Mouse (Mus musculus) frontal cortex, postnatal 25 days (tissue): ENCODE data around the gene Dpp10.

ENCODE experiments used
- DNase-seq, 2 experiments: peaks; one replicate each; pipeline ENCODE4 v3.0.0; 2022; ENCODE audit warnings: low spot score in 2 of 2

Dpp10 gene

GRCm38 (mm10) chr1:124044925-124045640 lies at the start of gene Dpp10:
Dpp10 (minus strand) TSS chr1:124045559.
- DNase-seq = peak in 1 of 2 experiments; percentile 25

GRCm38 (mm10) chr1:124048544-124048943 lies 3.2 kb upstream of the Dpp10 start:
- no peak for DNase-seq

- DNase-seq = peak; percentile 31 to 34
These were observed 472 bp upstream of the Dpp10 start for GRCm38 (mm10) chr1:124045761-124046300.

GRCm38 (mm10) chr1:124044161-124044560 lies 1.2 kb downstream of the Dpp10 start:
- no peak for DNase-seq

GRCm38 (mm10) chr1:124043421-124043820 lies 1.9 kb downstream of the Dpp10 start:
- DNase-seq = no peak

- DNase-seq = no peak
These were observed 3.8 kb downstream of the Dpp10 start for GRCm38 (mm10) chr1:124041559-124041958.

- no peak for DNase-seq
These were observed 9.9 kb downstream of the Dpp10 start for GRCm38 (mm10) chr1:124035306-124035990.

GRCm38 (mm10) chr1:124032677-124033076 lies 12.7 kb downstream of the Dpp10 start:
- no peak for DNase-seq

- DNase-seq = no peak
These were observed 13.4 kb downstream of the Dpp10 start for GRCm38 (mm10) chr1:124031968-124032367.

- no peak for DNase-seq
These were observed 42.6 kb downstream of the Dpp10 start for GRCm38 (mm10) chr1:124002797-124003196.

GRCm38 (mm10) chr1:123995780-123996179 lies 49.6 kb downstream of the Dpp10 start:
- DNase-seq = no peak

GRCm38 (mm10) chr1:123985324-123986024 lies 59.9 kb downstream of the Dpp10 start:
- no peak for DNase-seq

GRCm38 (mm10) chr1:123978597-123978996 lies 66.8 kb downstream of the Dpp10 start:
- no peak for DNase-seq

- DNase-seq = no peak
These were observed 70.7 kb downstream of the Dpp10 start for GRCm38 (mm10) chr1:123974621-123975020.

GRCm38 (mm10) chr1:123946149-123946548 lies 99.2 kb downstream of the Dpp10 start:
- no peak for DNase-seq

- DNase-seq = no peak
These were observed 104.5 kb downstream of the Dpp10 start for GRCm38 (mm10) chr1:123940826-123941225.

GRCm38 (mm10) chr1:123933812-123934727 lies 111.3 kb downstream of the Dpp10 start:
- no peak for DNase-seq

GRCm38 (mm10) chr1:123928003-123928370 lies 117.4 kb downstream of the Dpp10 start:
- no peak for DNase-seq

GRCm38 (mm10) chr1:123927278-123928002 lies 117.9 kb downstream of the Dpp10 start:
- no peak for DNase-seq

GRCm38 (mm10) chr1:123924905-123925304 lies 120.5 kb downstream of the Dpp10 start:
- no peak for DNase-seq

GRCm38 (mm10) chr1:123923907-123924306 lies 121.5 kb downstream of the Dpp10 start:
- no peak for DNase-seq
